Mouse (Mus musculus) spleen, adult 2 months (tissue): Measurements from ENCODE around the gene Sf1.

Source experiments
- CTCF ChIP-seq: fragments of 200-500 bp; IDR thresholded peaks from 2 replicates; pipeline ENCODE4 v1.5.1; 2011; ENCODE audit warnings: mild to moderate bottlenecking, inconsistent platforms; ENCODE audit not compliant: insufficient read depth, insufficient read length, insufficient replicate concordance; ENCODE audit errors: extremely low read depth
- POLR2A ChIP-seq: fragments of 200-500 bp; IDR thresholded peaks from 2 replicates; pipeline ENCODE4 v1.6.1; 2011; ENCODE audit warnings: low read depth, low read length, inconsistent platforms

DNA sequence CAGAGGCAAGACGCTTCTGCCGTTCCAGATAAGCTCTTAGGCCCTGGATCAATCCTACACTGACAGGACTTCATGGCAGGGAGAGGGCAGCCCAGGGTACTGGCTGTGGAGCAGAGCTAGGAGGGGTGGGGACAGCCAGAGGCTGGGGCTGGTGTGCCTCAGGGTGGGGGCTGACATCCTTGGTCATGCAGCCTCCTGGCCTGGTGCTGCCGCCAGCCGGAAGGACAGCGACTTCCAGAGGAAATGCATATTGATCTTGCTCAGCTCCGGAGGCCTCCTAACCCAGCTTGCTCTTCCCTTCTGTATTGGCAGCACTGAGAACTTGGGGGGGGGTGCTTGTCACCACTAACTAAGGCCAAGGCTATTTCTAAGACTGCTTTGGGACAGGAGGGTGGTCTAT is 52.0 kb downstream of the Sf1 start:
- TF ChIP-seq POLR2A (no peak), CTCF (no peak)
